Mouse (Mus musculus): ENCODE results near the gene Klrb1c. TPM values are rescaled to one million over a fixed set of nuclear protein-coding genes. Genes with fewer than 3 reads are reported as not detected.

Gene Klrb1c
- polyA plus RNA-seq (2015; fragmentation: Nextera tagmentation; extraction: Ambion mirVana) = 0.41 and 0.50 TPM in 2 replicates

DNA sequence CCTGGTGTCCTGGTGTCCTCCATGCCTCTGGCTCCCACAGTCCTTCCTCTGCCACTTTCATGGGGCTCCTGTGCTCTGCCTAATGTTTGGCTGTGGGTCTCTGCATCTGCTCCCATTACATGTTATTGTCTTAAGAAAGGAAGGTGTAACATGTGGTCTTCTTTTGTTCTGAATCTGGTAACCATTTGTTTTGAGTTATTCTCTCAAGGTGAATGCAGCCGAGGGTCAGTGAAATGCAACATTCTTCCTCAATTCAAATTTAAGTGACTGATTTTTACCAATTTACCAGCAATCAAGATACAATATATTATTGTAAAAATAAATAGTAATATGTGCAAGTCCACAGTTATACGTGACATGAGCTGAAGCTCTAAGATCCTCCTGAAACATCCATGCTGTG is at the start of gene Klrb1c:
Gene Klrb1c, minus strand, starts transcription at position 101 of the 400 bp plus-strand sequence.
- H3K4me2 ChIP-seq (replicated peaks; ENCODE audit: low read depth, low read length) = no peak within 1 kb of the TSS
- DNase-seq (ENCODE audit: low spot score) (no peak), ATAC-seq (no peak)
- no peak within 1 kb of the TSS for H3K27ac ChIP-seq (ENCODE audit: low read length)
- H3K9me3 ChIP-seq (ENCODE audit: low read length) = no peaks in the 10 kb centered on the region
- H3K36me3 ChIP-seq (ENCODE audit: insufficient read depth, low read length) = no peaks in the 10 kb centered on the region
- H3K27me3 ChIP-seq (replicated peaks; ENCODE audit: insufficient read depth, low read length) = no peaks in the 10 kb centered on the region
- no peaks in the 10 kb centered on the region for H3K4me1 ChIP-seq (ENCODE audit: insufficient read depth, low read depth, low read length)
- WGBS = 85% methylated on average over 2 of the region's 2 CpGs
- H3K9ac ChIP-seq (replicated peaks; ENCODE audit: low read depth) = no peak within 1 kb of the TSS
- no peak within 1 kb of the TSS for H3K4me3 ChIP-seq (ENCODE audit: low read depth, low read length)
- TF ChIP-seq EP300 (IDR thresholded peaks at IDR 0.05) (no peak), CTCF (IDR thresholded peaks at IDR 0.05) (no peak)

- ATAC-seq (no peak), DNase-seq (ENCODE audit: low spot score) (no peak)
- H3K4me2 ChIP-seq (replicated peaks; ENCODE audit: low read depth, low read length) = peak overlapping the region; percentile 74
- peaks cover 7% of the 10 kb centered on the region; the same call in 1 of the 2 replicates for H3K4me1 ChIP-seq (ENCODE audit: insufficient read depth, low read depth, low read length)
- peak overlapping the region; percentile 95; the same call in 1 of the 2 replicates for H3K9ac ChIP-seq (replicated peaks; ENCODE audit: low read depth)
- peak overlapping the region; percentile 99 for H3K27ac ChIP-seq (ENCODE audit: low read length)
- peak overlapping the region; percentile 81 for H3K4me3 ChIP-seq (ENCODE audit: low read depth, low read length)
- TF ChIP-seq CTCF (IDR thresholded peaks at IDR 0.05) (no peak), EP300 (IDR thresholded peaks at IDR 0.05) (no peak)
- 4% methylated on average over 14 of the region's 14 CpGs for WGBS
- H3K9me3 ChIP-seq (ENCODE audit: low read length) = no peaks in the 10 kb centered on the region
- H3K36me3 ChIP-seq (ENCODE audit: insufficient read depth, low read length) = no peaks in the 10 kb centered on the region
- no peaks in the 10 kb centered on the region for H3K27me3 ChIP-seq (replicated peaks; ENCODE audit: insufficient read depth, low read length)
These were observed 48.7 kb upstream of the Klrb1c start for GRCm38 (mm10) chr6:128837454-128838341.

DNA sequence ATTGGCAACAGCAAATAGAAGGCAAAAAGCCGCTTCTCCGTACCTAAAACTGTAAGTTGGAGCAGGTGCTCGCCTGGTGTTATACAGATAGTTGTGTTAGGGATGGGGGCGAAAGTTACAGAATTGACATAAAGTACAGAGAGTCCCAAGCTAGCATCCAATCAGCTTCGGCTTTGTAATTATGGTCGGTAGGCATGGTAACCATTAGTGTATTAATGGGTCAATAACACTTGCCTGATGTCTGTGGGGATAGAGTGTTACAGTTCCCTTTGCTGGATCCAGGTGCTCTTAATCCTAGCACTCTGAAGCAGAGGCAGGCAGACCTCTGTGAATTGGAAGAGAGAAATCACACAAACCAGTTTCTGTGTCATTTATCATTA is 47.9 kb upstream of the Klrb1c start:
- WGBS = 81% methylated on average over 6 of the region's 6 CpGs
- no peak overlapping the region for H3K27ac ChIP-seq (ENCODE audit: low read length)

GRCm38 (mm10) chr6:128836191-128836954 is 47.4 kb upstream of the Klrb1c start:
- no peak overlapping the region for H3K4me2 ChIP-seq (replicated peaks; ENCODE audit: low read depth, low read length)
- no peaks in the 10 kb centered on the region; the same call in 1 of the 2 replicates for H3K4me1 ChIP-seq (ENCODE audit: insufficient read depth, low read depth, low read length)
- no peak for ATAC-seq
- no peak for DNase-seq (ENCODE audit: low spot score)
- 76% methylated on average over 8 of the region's 8 CpGs for WGBS
- no peaks in the 10 kb centered on the region for H3K36me3 ChIP-seq (ENCODE audit: insufficient read depth, low read length)
- no peak for TF ChIP-seq CTCF (IDR thresholded peaks at IDR 0.05)
- TF ChIP-seq EP300 (IDR thresholded peaks at IDR 0.05) = no peak
- H3K4me3 ChIP-seq (ENCODE audit: low read depth, low read length) = no peak overlapping the region
- H3K9ac ChIP-seq (replicated peaks; ENCODE audit: low read depth) = no peak overlapping the region
- no peaks in the 10 kb centered on the region for H3K27me3 ChIP-seq (replicated peaks; ENCODE audit: insufficient read depth, low read length)
- no peak overlapping the region for H3K27ac ChIP-seq (ENCODE audit: low read length)
- no peaks in the 10 kb centered on the region for H3K9me3 ChIP-seq (ENCODE audit: low read length)

More for the DNA sequence above, 47.9 kb upstream of the Klrb1c start:
- H3K9me3 ChIP-seq (ENCODE audit: low read length) = no peaks in the 10 kb centered on the region
- DNase-seq (ENCODE audit: low spot score) (no peak), ATAC-seq (no peak)
- no peaks in the 10 kb centered on the region for H3K27me3 ChIP-seq (replicated peaks; ENCODE audit: insufficient read depth, low read length)
- no peak overlapping the region for H3K4me2 ChIP-seq (replicated peaks; ENCODE audit: low read depth, low read length)
- H3K4me3 ChIP-seq (ENCODE audit: low read depth, low read length) = no peak overlapping the region
- no peaks in the 10 kb centered on the region for H3K36me3 ChIP-seq (ENCODE audit: insufficient read depth, low read length)
- no peak overlapping the region for H3K9ac ChIP-seq (replicated peaks; ENCODE audit: low read depth)
- peaks cover 4% of the 10 kb centered on the region; the same call in 1 of the 2 replicates for H3K4me1 ChIP-seq (ENCODE audit: insufficient read depth, low read depth, low read length)
- TF ChIP-seq EP300 (IDR thresholded peaks at IDR 0.05) (no peak), CTCF (IDR thresholded peaks at IDR 0.05) (no peak)

GRCm38 (mm10) chr6:128835571-128835970 is 46.6 kb upstream of the Klrb1c start:
- TF ChIP-seq CTCF (IDR thresholded peaks at IDR 0.05) = 0 out of 2 replicates have a peak, but pooled peaks have one; percentile 17
- peak; percentile 79 for TF ChIP-seq EP300 (IDR thresholded peaks at IDR 0.05)
- WGBS = 57% methylated on average over 4 of the region's 4 CpGs
- H3K4me3 ChIP-seq (ENCODE audit: low read depth, low read length) = no peak overlapping the region
- no peak overlapping the region for H3K27ac ChIP-seq (ENCODE audit: low read length)
- no peaks in the 10 kb centered on the region; the same call in 1 of the 2 replicates for H3K4me1 ChIP-seq (ENCODE audit: insufficient read depth, low read depth, low read length)
- no peak overlapping the region for H3K4me2 ChIP-seq (replicated peaks; ENCODE audit: low read depth, low read length)
- H3K9ac ChIP-seq (replicated peaks; ENCODE audit: low read depth) = no peak overlapping the region
- ATAC-seq (peak; percentile 37), DNase-seq (ENCODE audit: low spot score) (peak; percentile 78)
- no peaks in the 10 kb centered on the region for H3K27me3 ChIP-seq (replicated peaks; ENCODE audit: insufficient read depth, low read length)
- no peaks in the 10 kb centered on the region for H3K36me3 ChIP-seq (ENCODE audit: insufficient read depth, low read length)
- H3K9me3 ChIP-seq (ENCODE audit: low read length) = no peaks in the 10 kb centered on the region

GRCm38 (mm10) chr6:128833046-128833445 is 44.0 kb upstream of the Klrb1c start:
- ATAC-seq = no peak
- WGBS = 76% methylated on average over 10 of the region's 10 CpGs

More at GRCm38 (mm10) chr6:128833046-128833445, 44.0 kb upstream of the Klrb1c start:
- Histone ChIP-seq H3K27ac (ENCODE audit: low read length) (no peak overlapping the region), H3K27me3 (replicated peaks; ENCODE audit: insufficient read depth, low read length) (no peaks in the 10 kb centered on the region), H3K9me3 (ENCODE audit: low read length) (no peaks in the 10 kb centered on the region), H3K36me3 (ENCODE audit: insufficient read depth, low read length) (no peaks in the 10 kb centered on the region), H3K9ac (replicated peaks; ENCODE audit: low read depth) (no peak overlapping the region), H3K4me3 (ENCODE audit: low read depth, low read length) (no peak overlapping the region), H3K4me1 (ENCODE audit: insufficient read depth, low read depth, low read length) (no peaks in the 10 kb centered on the region; the same call in 1 of the 2 replicates), H3K4me2 (replicated peaks; ENCODE audit: low read depth, low read length) (no peak overlapping the region)
- no peak for TF ChIP-seq CTCF (IDR thresholded peaks at IDR 0.05)
- no peak for TF ChIP-seq EP300 (IDR thresholded peaks at IDR 0.05)
- no peak for DNase-seq (ENCODE audit: low spot score)

All from lung, postnatal 0 days (tissue).